Mouse (Mus musculus) forebrain, embryonic 16.5 days (tissue): ENCODE data around the gene Stk26. TPM values are rescaled to one million over a fixed set of nuclear protein-coding genes. Genes with fewer than 3 reads are reported as not detected.

Experiments used
- ATAC-seq: fragments of 200-750 bp; cut with Nextera tagmentation; 2 replicates; pipeline ENCODE4 v1.8.0; 2017; ENCODE audit warnings: mild to moderate bottlenecking, moderate library complexity
- H3K27ac ChIP-seq: fragments of 300-500 bp; sonication (generic); 2 replicates; pipeline ENCODE4 v1.5.1; 2014; ENCODE audit warnings: low read length, control low read depth
- H3K27me3 ChIP-seq: fragments of 300-500 bp; sonication (generic); replicated peaks from 2 replicates; pipeline ENCODE4 v1.6.1; 2014; ENCODE audit warnings: low read length; ENCODE audit not compliant: control insufficient read depth, insufficient read depth
- H3K36me3 ChIP-seq: fragments of 300-500 bp; sonication (generic); 2 replicates; pipeline ENCODE4 v1.6.1; 2014; ENCODE audit not compliant: control insufficient read depth, insufficient read depth
- H3K4me1 ChIP-seq: fragments of 300-500 bp; sonication (generic); replicated peaks from 2 replicates; pipeline ENCODE4 v1.6.1; 2014; ENCODE audit warnings: low read length; ENCODE audit not compliant: control insufficient read depth, insufficient read depth
- H3K4me2 ChIP-seq: fragments of 300-500 bp; sonication (generic); 2 replicates; pipeline ENCODE4 v1.6.1; 2014; ENCODE audit warnings: mild to moderate bottlenecking, low read length, control low read depth
- H3K4me3 ChIP-seq: fragments of 300-500 bp; sonication (generic); replicated peaks from 2 replicates; pipeline ENCODE4 v1.5.1; 2014; ENCODE audit warnings: mild to moderate bottlenecking, low read length, control low read depth
- H3K9ac ChIP-seq: fragments of 300-500 bp; sonication (generic); replicated peaks from 2 replicates; pipeline ENCODE4 v1.6.1; 2014; ENCODE audit warnings: low read depth, low read length, control low read depth
- H3K9me3 ChIP-seq: fragments of 300-500 bp; sonication (generic); 2 replicates; pipeline ENCODE4 v1.6.1; 2016; ENCODE audit warnings: low read length; ENCODE audit not compliant: control insufficient read depth
- WGBS: fragments of 180-500 bp; shearing (Covaris S2); extraction: QIAGEN DNeasy Blood & Tissue Kit; methylation state at CpG from one replicate; pipeline ENCODE4 v1.1.7; 2014; 5-methylcytosine and 5-hydroxymethylcytosine counted together
- polyA plus RNA-seq: library from polyadenylated mRNA; unstranded; fragments of >200 nt; fragmentation: Nextera tagmentation; extraction: Ambion mirVana; gene quantifications from 2 replicates; pipeline ENCODE4 v1.2.1, GENCODE M21; 2015

Gene Stk26
- 0.87 and 1.2 TPM in 2 replicates for polyA plus RNA-seq

DNA sequence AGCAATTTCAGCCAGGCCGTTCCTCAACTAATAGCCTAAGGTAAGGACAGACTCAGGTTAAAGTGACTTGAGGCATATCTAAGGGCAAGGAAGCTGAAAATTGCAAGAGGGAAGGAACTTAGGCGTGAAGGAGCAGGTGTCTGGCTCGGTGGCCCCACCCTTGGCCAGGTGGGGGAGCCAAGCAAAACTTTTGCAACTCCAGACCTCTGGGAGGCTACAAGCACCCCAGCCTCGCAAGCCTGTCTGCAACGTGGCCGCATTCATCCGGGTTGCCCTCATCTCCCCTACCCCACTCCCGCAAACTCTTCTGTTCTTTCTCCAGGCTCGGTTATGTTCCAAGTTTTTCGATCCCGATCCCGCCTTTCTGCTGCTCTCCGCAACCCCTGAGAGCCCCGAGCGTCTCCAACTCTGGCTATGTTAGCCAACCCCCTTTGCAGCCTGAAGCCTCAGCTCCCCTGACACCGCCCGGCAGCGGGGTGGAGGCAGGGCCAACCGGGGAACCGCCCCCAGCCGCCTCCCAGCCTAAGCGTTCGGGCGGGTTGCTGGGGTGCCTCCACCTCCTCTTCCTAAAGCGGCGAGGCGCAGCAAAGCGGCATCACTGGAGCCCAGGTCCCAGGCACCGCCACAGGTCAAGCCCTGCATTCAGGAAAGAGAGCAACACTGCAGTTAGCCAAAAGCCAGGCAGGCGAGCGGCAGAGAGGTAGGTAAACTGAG, at the start of gene Stk26:
TSS of gene Stk26 (plus strand) at position 201 of the 714 bp plus-strand sequence.
- Histone ChIP-seq H3K36me3 (no peaks in the 10 kb centered on the region), H3K4me2 (peak within 1 kb of the TSS; percentile 88), H3K4me3 (peak within 1 kb of the TSS; percentile 51), H3K9ac (peak within 1 kb of the TSS; percentile 52), H3K27ac (no peak within 1 kb of the TSS), H3K4me1 (peaks cover 4% of the 10 kb centered on the region; the same call in 1 of the 2 replicates), H3K9me3 (no peaks in the 10 kb centered on the region), H3K27me3 (no peaks in the 10 kb centered on the region)
- peak; percentile 94 for ATAC-seq
- WGBS, result 17% methylated on average over 31 of the region's 31 CpGs

- Histone ChIP-seq H3K4me1 (no peaks in the 10 kb centered on the region), H3K27me3 (no peaks in the 10 kb centered on the region), H3K4me2 (no peak overlapping the region), H3K27ac (no peak overlapping the region), H3K4me3 (no peak overlapping the region), H3K9me3 (no peaks in the 10 kb centered on the region), H3K36me3 (no peaks in the 10 kb centered on the region), H3K9ac (no peak overlapping the region)
- WGBS, result 55% methylated on average over 4 of the region's 4 CpGs
- no peak for ATAC-seq
Observed at GRCm38 (mm10) chrX:50793005-50793680, 47.7 kb upstream of the Stk26 start.

- Histone ChIP-seq H3K27me3 (no peaks in the 10 kb centered on the region), H3K4me1 (no peaks in the 10 kb centered on the region), H3K9me3 (no peaks in the 10 kb centered on the region), H3K27ac (no peak overlapping the region), H3K36me3 (no peaks in the 10 kb centered on the region), H3K4me3 (no peak overlapping the region), H3K4me2 (no peak overlapping the region), H3K9ac (no peak overlapping the region)
- WGBS, result 36% methylated on average over 1 of the region's 1 CpGs
- 0 out of 2 replicates have a peak, but pooled peaks have one; percentile 50 for ATAC-seq
Observed at GRCm38 (mm10) chrX:50797798-50798197, 43.0 kb upstream of the Stk26 start.

GRCm38 (mm10) chrX:50798571-50798970, 42.3 kb upstream of the Stk26 start:
- H3K4me1 ChIP-seq, result no peaks in the 10 kb centered on the region
- WGBS, result 21% methylated on average over 10 of the region's 10 CpGs
- H3K36me3 ChIP-seq, result no peaks in the 10 kb centered on the region
- no peaks in the 10 kb centered on the region for H3K9me3 ChIP-seq
- no peak overlapping the region for H3K9ac ChIP-seq
- no peak overlapping the region for H3K27ac ChIP-seq
- ATAC-seq, result no peak
- no peak overlapping the region; the same call in 1 of the 2 replicates for H3K4me2 ChIP-seq
- no peaks in the 10 kb centered on the region for H3K27me3 ChIP-seq
- no peak overlapping the region for H3K4me3 ChIP-seq

DNA sequence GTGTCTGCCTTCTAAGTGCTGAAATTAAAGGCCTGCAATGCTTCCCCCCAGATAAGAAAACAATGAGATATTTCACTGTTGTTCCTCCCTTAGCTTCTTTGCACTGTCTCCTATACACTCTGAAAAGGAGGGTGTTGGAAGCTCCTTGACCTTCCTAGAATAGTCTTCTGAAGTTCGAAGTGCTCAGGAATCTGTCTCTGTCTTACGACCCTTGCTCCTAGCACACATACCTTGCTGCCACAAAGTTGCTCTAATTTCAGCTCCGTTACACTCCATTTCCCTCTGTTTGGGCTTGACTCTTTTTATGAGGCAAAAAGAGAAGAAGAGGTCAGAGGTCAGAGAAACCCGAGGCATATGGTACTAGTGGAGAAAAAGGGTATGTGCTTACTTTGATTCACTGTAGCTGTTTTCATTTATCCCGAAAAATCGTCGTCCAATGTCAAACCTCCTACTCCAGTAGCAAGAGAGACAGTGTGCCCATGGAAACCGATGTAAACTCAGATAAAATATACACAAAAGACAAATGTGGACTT, 41.1 kb upstream of the Stk26 start:
- Histone ChIP-seq H3K27me3 (no peaks in the 10 kb centered on the region), H3K36me3 (no peaks in the 10 kb centered on the region), H3K4me1 (no peaks in the 10 kb centered on the region), H3K4me2 (no peak overlapping the region), H3K9me3 (no peaks in the 10 kb centered on the region), H3K4me3 (no peak overlapping the region), H3K27ac (no peak overlapping the region), H3K9ac (no peak overlapping the region)
- 65% methylated on average over 8 of the region's 8 CpGs for WGBS
- no peak for ATAC-seq

GRCm38 (mm10) chrX:50805654-50806053, 35.2 kb upstream of the Stk26 start:
- WGBS, result 59% methylated on average over 4 of the region's 4 CpGs
- Histone ChIP-seq H3K36me3 (no peaks in the 10 kb centered on the region), H3K4me3 (no peak overlapping the region), H3K9ac (no peak overlapping the region), H3K9me3 (no peaks in the 10 kb centered on the region), H3K27me3 (no peaks in the 10 kb centered on the region), H3K27ac (no peak overlapping the region), H3K4me1 (no peaks in the 10 kb centered on the region), H3K4me2 (no peak overlapping the region)
- no peak for ATAC-seq

DNA sequence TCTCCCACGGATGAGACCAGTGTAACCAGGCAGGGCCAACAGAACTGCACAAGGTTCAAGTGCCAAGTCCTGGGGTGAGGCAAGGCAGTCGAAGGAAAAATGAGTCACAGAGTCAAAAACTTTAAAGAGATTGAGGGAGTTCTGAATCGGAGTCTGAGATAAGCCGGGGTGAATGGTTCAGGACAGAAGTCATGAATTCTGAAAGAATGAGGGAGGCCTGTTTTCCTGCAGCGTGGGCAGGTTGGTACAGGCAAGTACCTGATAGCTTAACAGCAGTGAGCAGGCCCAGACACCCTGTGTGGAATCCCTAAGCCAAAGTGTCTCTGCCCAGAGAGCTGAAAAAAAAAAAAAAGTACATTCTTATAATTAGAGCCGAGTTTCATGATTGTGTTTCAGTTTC, 17.0 kb upstream of the Stk26 start:
- H3K27me3 ChIP-seq, result no peaks in the 10 kb centered on the region
- ATAC-seq, result no peak
- WGBS, result 63% methylated on average over 6 of the region's 6 CpGs

DNA sequence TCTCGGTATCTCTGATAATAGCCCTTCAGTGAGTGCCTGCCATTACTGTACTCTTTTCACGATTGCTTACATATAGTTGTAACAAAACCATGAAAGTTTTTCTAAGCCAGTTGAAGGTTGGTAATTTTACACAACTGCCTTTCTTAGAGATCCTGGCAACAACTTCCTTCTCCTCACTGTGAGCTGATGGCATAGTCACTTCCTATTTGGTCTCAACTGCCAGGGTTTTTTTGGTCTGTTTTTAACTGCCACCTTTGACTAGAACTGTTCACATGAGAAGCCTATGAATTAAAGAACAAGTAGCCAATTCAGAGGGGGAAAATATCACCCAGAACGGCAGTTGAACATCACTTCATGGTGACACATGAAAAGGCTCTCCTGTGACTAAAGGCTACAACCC, 5.3 kb upstream of the Stk26 start:
- Histone ChIP-seq H3K27ac (no peak overlapping the region), H3K4me3 (no peak overlapping the region), H3K27me3 (no peaks in the 10 kb centered on the region), H3K4me1 (peaks cover under 1% of the 10 kb centered on the region; the same call in 1 of the 2 replicates), H3K9me3 (no peaks in the 10 kb centered on the region), H3K9ac (no peak overlapping the region), H3K4me2 (no peak overlapping the region), H3K36me3 (no peaks in the 10 kb centered on the region)
- 71% methylated on average over 3 of the region's 3 CpGs for WGBS
- ATAC-seq, result no peak

More for the DNA sequence above, 17.0 kb upstream of the Stk26 start:
- no peaks in the 10 kb centered on the region for H3K9me3 ChIP-seq
- H3K9ac ChIP-seq, result no peak overlapping the region
- no peak overlapping the region for H3K4me3 ChIP-seq
- H3K27ac ChIP-seq, result no peak overlapping the region
- no peak overlapping the region for H3K4me2 ChIP-seq
- no peaks in the 10 kb centered on the region for H3K4me1 ChIP-seq
- H3K36me3 ChIP-seq, result no peaks in the 10 kb centered on the region

GRCm38 (mm10) chrX:50836029-50836691, 4.7 kb upstream of the Stk26 start:
- Histone ChIP-seq H3K36me3 (no peaks in the 10 kb centered on the region), H3K9me3 (no peaks in the 10 kb centered on the region), H3K9ac (no peak overlapping the region), H3K4me3 (no peak overlapping the region), H3K4me2 (no peak overlapping the region), H3K27ac (no peak overlapping the region), H3K4me1 (peaks cover 4% of the 10 kb centered on the region; the same call in 1 of the 2 replicates), H3K27me3 (no peaks in the 10 kb centered on the region)
- ATAC-seq, result no peak
- 53% methylated on average over 10 of the region's 10 CpGs for WGBS
